Mouse (Mus musculus) thymus, postnatal 25 days (tissue): ENCODE results near the gene Lamtor3.
"Not testable (repeated sequence)": the region's sequence is repeated elsewhere in the genome, so short reads cannot be mapped to it uniquely, and the experiment has no call there.

Source experiments
- DNase-seq: peaks from one replicate; pipeline ENCODE4 v3.0.0; 2022

Gene Lamtor3

DNA sequence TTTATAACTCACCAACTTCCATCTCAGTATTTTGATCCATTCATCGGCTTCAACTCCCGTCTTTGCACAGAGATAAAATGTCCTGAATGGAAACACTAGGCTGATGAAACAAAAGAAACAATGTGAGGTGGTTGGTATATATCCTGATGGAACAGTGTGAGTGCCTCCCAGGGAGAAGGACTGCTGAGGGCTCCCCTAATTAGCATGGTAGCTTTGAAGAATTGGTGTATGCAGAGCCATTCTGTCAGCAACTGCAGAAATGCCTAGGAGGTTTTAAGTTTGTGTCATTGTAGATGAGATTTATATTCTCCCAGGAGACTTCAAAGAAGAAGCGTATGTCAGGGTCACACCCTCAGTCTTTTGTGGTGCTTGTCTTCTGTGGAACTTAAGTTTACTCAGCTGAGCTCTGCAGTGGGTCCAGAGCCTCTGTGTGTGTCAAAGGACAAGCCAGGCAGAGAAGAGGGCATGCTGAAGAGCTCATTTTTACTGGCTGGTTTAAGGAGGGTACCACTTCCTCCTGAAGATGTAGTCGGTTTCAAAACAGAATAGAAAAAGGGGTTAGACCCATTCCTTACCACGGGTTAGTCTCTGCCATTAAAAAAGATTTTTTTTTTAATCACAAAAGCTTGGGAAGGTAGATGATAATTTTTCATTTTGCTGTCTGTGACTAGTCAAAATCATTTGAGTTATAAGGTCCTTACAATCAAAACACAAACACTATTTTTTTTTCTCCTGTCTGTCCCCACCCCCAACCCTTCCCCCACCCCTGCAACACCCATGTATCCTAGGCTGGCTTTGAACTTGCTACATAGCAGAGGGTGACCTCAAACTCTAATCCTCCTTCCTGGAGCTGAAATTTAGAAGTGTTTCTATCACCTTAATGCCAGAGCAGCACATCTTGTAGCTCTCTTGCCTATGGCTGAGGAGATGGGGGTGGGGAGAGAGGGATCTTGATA, 17.5 kb downstream of the Lamtor3 start:
- DNase-seq: no peak

DNA sequence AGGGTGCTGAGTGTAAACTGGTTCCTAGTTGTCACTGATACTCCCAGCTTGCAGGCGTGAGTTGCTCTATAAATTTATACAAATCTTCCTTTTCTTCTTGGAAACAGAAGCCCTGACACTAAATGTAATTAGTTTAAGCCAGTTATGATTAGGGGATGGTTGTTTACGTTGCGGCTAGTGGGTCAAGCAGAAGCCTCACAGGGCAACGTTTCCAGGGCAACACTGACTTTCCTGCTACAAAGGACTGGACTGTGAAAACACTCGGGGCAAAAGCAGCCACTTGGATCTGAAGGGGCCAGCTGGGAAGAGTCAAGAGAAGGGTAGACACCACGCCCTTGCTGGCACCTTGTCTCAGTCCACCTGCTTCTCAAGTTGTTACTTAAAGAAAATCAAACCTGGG, 18.2 kb downstream of the Lamtor3 start:
- no peak for DNase-seq

GRCm38 (mm10) chr3:137938608-137939007, 20.3 kb downstream of the Lamtor3 start:
- no peak for DNase-seq

- no peak for DNase-seq
Measured at GRCm38 (mm10) chr3:137940757-137941156, 22.5 kb downstream of the Lamtor3 start.

DNA sequence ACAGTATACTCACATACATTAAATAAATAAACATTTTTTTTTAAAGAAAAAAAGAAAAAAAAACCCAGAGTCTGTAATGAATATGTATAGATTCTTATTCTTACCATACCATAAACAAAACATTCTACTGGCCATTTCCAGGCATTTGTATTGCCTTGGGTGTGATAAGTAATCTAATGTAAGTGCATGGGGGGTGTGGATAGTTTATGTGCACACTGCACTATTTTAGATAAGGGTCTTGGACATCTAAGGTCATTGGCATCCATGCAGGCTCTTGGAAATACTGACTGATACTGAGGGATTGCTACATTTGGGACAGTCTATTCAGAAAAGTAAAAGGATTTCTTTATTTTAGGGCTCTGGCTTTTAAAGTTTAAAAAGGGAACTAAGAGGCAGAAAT, 23.2 kb downstream of the Lamtor3 start:
- DNase-seq: no peak

GRCm38 (mm10) chr3:137942098-137942622, 23.9 kb downstream of the Lamtor3 start:
- no peak for DNase-seq

GRCm38 (mm10) chr3:137943737-137944154, 25.4 kb downstream of the Lamtor3 start:
- DNase-seq: no peak

DNA sequence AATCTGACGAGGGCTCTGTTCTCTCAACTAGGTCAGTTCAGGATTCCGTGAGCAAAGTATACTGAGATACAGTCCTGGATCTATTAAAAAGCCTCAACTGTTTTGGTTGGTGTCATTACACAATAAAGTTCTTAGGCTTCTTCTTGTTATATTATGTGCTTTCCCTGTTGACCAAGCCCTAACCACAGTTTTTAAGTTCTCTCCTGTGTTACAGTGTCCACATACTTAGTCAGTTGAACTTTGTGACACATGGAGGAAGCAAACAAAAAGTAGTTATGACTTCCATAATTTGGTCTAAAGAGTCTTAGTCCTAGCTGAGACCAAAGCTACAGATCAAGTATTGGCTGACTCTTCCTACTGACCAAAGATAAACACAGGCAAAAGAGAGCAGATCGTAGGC, 28.5 kb downstream of the Lamtor3 start:
- DNase-seq: no peak

DNA sequence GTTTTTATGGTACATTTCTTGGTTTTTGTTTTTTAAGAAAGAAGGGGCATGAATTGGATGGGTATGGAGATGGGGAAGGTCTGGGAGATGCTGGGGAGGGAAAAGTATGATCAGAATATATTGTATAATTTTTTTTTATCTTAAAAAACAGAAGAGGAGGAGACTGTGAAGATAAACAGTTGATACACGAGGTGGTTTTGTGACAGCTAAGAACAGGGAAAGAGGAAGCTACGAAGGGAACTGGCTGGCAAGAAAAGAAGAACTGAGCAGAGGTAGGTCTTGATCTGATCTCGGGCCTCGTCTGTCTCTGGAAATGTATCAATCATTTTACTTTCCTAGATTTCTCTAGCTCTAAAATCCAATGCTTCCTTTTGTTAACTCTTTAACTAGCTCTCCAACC, 29.2 kb downstream of the Lamtor3 start:
- no peak for DNase-seq

DNA sequence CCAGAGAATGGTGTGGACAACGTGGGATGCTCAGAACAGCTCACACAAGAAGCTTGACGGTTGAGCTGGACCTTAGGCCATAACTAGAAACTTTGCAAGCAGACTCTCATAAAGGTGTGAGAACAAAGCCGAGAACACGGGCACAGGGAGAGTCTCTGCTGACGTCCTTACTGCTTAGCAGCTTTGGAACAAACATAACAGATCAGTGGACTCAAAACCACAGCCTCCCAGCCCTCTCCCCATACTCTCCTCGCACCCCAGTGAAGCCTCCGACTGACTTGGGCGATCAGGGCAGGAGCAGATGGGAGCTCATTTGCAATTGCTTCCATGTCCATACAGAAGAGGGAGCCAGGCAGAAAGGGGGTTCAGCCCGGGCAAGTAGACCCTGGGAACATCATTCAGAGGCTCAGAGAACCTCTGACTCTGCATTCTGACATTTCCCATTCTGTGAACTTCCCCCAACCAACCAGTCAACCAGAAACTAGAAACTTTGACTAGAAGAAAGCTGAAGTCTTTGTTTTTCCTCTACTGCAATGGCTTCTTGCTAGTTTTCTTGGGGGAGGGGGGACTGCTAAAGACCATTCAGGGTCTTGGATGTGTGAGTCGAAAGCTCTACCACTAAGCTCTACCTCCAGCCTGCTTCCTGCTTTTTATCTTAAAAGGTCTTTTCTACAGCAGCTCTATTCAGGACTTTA, 32.0 kb downstream of the Lamtor3 start:
- no peak for DNase-seq

DNA sequence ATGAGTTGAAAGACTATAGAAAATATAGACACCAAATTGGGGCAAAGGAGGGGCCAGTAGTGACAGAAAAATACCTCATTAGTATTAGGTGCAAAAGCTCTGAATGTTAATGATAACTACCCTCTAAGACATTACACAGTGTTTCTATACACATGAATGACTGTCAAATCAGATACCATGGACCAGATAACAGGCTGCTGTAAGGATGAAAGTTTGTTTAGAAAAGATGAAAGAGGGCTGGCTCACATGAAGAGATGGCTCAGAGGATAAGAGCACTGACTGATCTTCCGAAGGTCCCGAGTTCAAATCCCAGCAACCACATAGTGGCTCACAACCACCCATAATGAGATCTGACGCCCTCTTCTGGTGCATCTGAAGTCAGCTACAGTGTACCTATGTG, 33.0 kb downstream of the Lamtor3 start:
- DNase-seq: not testable (repeated sequence)

DNA sequence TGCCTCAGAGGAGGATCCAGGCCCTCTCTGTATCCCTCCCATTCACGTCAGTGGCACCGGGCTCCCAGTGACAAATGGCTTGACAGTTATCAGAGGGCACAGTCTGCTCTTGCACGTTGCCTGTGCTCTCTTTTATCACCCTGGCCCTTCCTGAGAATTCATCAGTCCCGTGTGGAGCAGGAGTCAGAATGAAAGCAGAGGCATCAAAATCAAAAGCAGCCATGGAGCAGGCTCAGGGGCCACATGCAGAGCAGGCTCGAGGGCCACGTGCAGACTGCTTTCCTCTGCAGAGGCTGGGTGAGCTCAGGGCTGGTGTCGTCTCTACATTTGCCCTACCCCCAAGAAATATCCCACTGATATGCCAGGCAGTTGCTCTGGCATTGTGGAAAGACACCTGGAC, 33.5 kb downstream of the Lamtor3 start:
- DNase-seq: no peak

DNA sequence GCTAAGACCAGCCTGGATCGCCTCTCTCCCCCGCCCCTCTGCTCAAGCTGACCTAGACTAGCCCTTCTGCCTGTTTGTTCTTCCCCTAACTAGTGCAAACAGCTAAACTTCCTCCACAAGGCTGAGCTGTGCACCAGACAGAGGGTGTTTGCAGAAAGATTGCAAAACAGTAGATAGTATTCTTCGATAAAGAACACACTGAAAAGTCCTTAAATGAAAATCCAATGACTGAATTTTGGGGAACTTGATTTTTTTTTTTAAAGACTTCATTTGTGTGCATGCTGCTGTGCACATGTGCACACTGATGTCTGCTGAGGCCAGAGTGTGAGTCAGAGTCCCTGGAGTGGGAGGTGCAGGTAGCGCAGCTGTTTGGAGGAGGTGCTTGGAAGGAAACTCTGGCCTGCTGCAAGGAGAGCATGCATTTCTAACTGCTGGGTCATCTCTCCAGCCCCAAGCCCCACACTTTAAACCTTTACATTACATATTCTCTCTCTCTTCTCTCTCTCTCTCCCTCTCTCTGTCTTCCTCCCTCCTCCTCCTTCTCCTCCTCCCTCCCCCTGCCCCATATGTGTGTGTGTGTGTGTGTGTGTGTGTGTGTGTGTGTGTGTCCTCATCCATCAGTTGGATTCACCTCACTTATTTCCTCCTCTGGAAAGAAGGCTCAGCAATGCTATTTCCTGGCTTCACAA, 34.1 kb downstream of the Lamtor3 start:
- no peak for DNase-seq

- DNase-seq: peak; percentile 50
Measured at GRCm38 (mm10) chr3:137952914-137953880, 34.9 kb downstream of the Lamtor3 start.

DNA sequence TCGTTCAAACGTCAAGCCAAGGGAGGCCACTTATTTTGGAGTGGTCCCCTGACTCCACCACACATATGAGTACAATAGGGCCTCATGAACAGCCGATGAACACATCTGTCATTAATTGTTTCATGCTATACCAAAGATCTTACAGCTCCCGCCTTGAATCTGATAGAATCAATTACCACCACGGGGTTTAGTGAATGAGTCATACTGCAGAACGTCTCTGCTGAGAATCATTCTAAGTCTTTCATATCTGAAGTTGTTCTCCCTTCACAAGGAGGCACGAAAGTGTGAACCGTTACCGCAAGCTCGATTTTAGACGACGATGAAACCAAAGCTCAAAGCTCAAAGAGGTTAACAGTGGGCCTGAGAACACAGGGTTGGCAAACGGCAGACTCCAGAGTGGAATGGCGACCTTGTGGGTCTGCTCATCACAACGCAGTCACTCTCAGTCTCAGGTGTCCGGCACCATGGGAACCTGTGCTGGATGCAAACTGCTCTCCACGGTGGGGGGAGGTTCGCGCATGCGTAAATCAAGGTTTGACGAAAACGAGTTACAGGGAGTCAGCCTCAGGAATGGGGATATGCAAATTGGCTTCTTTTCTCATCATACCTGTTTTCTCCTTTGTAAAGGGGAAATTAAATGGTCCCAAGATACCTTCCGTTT, 36.1 kb downstream of the Lamtor3 start:
- no peak for DNase-seq

DNA sequence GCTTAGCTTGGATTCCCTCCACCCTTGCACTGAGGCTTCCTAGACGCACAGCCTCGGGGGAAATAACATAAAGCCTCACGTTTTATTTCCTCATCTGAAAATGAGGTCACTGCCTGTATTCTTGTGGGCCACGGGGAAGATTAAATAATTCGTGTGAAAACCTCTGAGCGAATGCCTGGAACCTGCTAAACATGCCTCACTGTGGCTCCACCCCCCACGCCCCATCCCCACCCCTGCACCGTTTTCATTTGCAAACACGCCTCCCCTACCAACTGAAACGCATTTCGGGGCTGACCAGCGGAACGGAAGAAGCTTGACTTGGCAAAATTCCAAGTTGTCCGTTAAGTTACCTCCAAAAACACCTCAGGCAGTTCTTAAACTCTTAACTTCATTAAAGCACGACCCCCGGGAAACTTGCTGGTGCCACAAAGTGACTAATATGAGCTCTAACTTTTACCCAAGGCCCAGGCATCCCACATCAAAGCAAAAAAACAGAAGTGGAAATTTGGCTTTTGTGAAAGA, 37.3 kb downstream of the Lamtor3 start:
- peak; percentile 24 for DNase-seq

- DNase-seq: no peak
Measured at GRCm38 (mm10) chr3:137957864-137958263, 39.6 kb downstream of the Lamtor3 start.

GRCm38 (mm10) chr3:137958352-137958751, 40.0 kb downstream of the Lamtor3 start:
- no peak for DNase-seq

- no peak for DNase-seq
Measured at GRCm38 (mm10) chr3:137959456-137959855, 41.1 kb downstream of the Lamtor3 start.

GRCm38 (mm10) chr3:137961736-137962385, 43.6 kb downstream of the Lamtor3 start:
- DNase-seq: no peak

- DNase-seq: no peak
Measured at GRCm38 (mm10) chr3:137963508-137963907, 45.2 kb downstream of the Lamtor3 start.
